Mouse (Mus musculus): ENCODE data around the gene Fibcd1.

GRCm38 (mm10) chr2:31779258-31779657 is 66.5 kb downstream of the Fibcd1 start:
- TF ChIP-seq POLR2A (IDR thresholded peaks at IDR 0.05; ENCODE audit: low read depth, low read length) (no peak), CTCF (IDR thresholded peaks at IDR 0.05; ENCODE audit: extremely low read depth, insufficient read depth, insufficient read length, insufficient replicate concordance) (no peak)

All from spleen, adult 2 months (tissue).